Mouse (Mus musculus) MEL (cell line): Measurements from ENCODE around the gene Cnn3.

Experiments used
- CTCF ChIP-seq, 3 experiments: IDR thresholded peaks in 2 of 3; conservative IDR thresholded peaks in 1 of 3; 2 replicates each; pipeline ENCODE4 v1.5.1; 2011 to 2012; ENCODE audit warnings: low read length in 3 of 3, low read depth in 2 of 3, mild to moderate bottlenecking in 2 of 3, improper control_type of control experiment in 1 of 3, inconsistent platforms in 1 of 3, mixed read lengths in 1 of 3, moderate library complexity in 1 of 3; ENCODE audit not compliant: control insufficient read depth in 1 of 3, insufficient read depth in 1 of 3, poor library complexity in 1 of 3, severe bottlenecking in 1 of 3
- E2F4 ChIP-seq: IDR thresholded peaks from 2 replicates; pipeline ENCODE4 v1.6.1; 2011; ENCODE audit warnings: low read depth, low read length, improper control_type of control experiment, borderline replicate concordance
- EP300 ChIP-seq, 2 experiments: IDR thresholded peaks; 2 replicates each; pipeline ENCODE4 v1.6.1; 2011; ENCODE audit warnings: improper control_type of control experiment in 2 of 2, low read length in 2 of 2, low read depth in 1 of 2, mild to moderate bottlenecking in 1 of 2
- GABPA ChIP-seq: IDR thresholded peaks from 2 replicates; pipeline ENCODE4 v1.6.1; 2012; ENCODE audit warnings: low read depth, mild to moderate bottlenecking, inconsistent platforms, low read length, improper control_type of control experiment, moderate library complexity
- GATA1 ChIP-seq: IDR thresholded peaks from 2 replicates; pipeline ENCODE4 v1.6.1; 2011; ENCODE audit warnings: low read depth, low read length, improper control_type of control experiment
- JUND ChIP-seq: IDR thresholded peaks from 2 replicates; pipeline ENCODE4 v1.6.1; 2011; ENCODE audit warnings: low read depth, mild to moderate bottlenecking, improper control_type of control experiment, low read length
- MAFK ChIP-seq: IDR thresholded peaks from 2 replicates; pipeline ENCODE4 v1.6.1; 2011; ENCODE audit warnings: low read depth, mild to moderate bottlenecking, low read length, improper control_type of control experiment, borderline replicate concordance
- MAZ ChIP-seq: IDR thresholded peaks from 2 replicates; pipeline ENCODE4 v1.6.1; 2012; ENCODE audit warnings: low read depth, mild to moderate bottlenecking, inconsistent platforms, low read length, improper control_type of control experiment
- NELFE ChIP-seq: IDR thresholded peaks from 2 replicates; pipeline ENCODE4 v1.6.1; 2011; ENCODE audit warnings: low read depth, low read length, improper control_type of control experiment
- POLR2A ChIP-seq, 2 experiments: IDR thresholded peaks; 2 replicates each; pipeline ENCODE4 v1.6.1; 2011 to 2012; ENCODE audit warnings: low read length in 2 of 2, mild to moderate bottlenecking in 2 of 2, control low read depth in 1 of 2, improper control_type of control experiment in 1 of 2, low read depth in 1 of 2, moderate library complexity in 1 of 2; ENCODE audit not compliant: control insufficient read depth in 1 of 2, insufficient read depth in 1 of 2, poor library complexity in 1 of 2
- SIN3A ChIP-seq: IDR thresholded peaks from 2 replicates; pipeline ENCODE4 v1.6.1; 2012; ENCODE audit warnings: low read length, improper control_type of control experiment, inconsistent platforms
- TAL1 ChIP-seq: IDR thresholded peaks from 2 replicates; pipeline ENCODE4 v1.6.1; 2012; ENCODE audit warnings: mild to moderate bottlenecking, inconsistent platforms, low read length, moderate library complexity, mixed read lengths
- UBTF ChIP-seq: IDR thresholded peaks from 2 replicates; pipeline ENCODE4 v1.6.1; 2012; ENCODE audit warnings: low read depth, mild to moderate bottlenecking, inconsistent platforms, low read length, improper control_type of control experiment, moderate library complexity, borderline replicate concordance; ENCODE audit not compliant: insufficient read depth
- ZMIZ1 ChIP-seq: IDR thresholded peaks from 2 replicates; pipeline ENCODE4 v1.6.1; 2012; ENCODE audit warnings: low read depth, mild to moderate bottlenecking, inconsistent platforms, low read length, improper control_type of control experiment, moderate library complexity

GRCm38 (mm10) chr3:121474738-121475137, 48.4 kb downstream of the Cnn3 start:
- TF ChIP-seq GATA1 = no peak
- TF ChIP-seq NELFE = peak; percentile 49
- no peak for TF ChIP-seq CTCF (IDR thresholded peaks at IDR 0.05 in 2 of 3, conservative IDR thresholded peaks at IDR 0.05 in 1 of 3; ENCODE audit: control insufficient read depth in 1 of 3, insufficient read depth in 1 of 3, low read depth in 2 of 3, low read length in 3 of 3, poor library complexity in 1 of 3, severe bottlenecking in 1 of 3)
- no peak for TF ChIP-seq GABPA
- no peak for TF ChIP-seq UBTF
- peak in 1 of 2 experiments; percentile 34; a peak in 1 of 4 replicates for TF ChIP-seq POLR2A (IDR thresholded peaks at IDR 0.05; ENCODE audit: control insufficient read depth in 1 of 2, insufficient read depth in 1 of 2, low read depth in 1 of 2, low read length in 2 of 2, poor library complexity in 1 of 2)
- no peak for TF ChIP-seq E2F4
- TF ChIP-seq MAZ = no peak
- no peak for TF ChIP-seq TAL1
- peak; percentile 32 to 77; a peak in 3 of 4 replicates for TF ChIP-seq EP300 (IDR thresholded peaks at IDR 0.05; ENCODE audit: low read depth in 1 of 2, low read length in 2 of 2)
- no peak for TF ChIP-seq JUND
- TF ChIP-seq SIN3A = peak; percentile 64
- TF ChIP-seq ZMIZ1 = no peak
- TF ChIP-seq MAFK = no peak
